ENCODE assay signal across 8 mouse cellular contexts in genomic region chr9:108567931-108568419, GRCm38 (mm10). TPM values are rescaled to one million over a fixed set of nuclear protein-coding genes. Genes with fewer than 3 reads are reported as not detected.
DNase-seq lines count a peak whose midpoint lies in the region; ATAC-seq and TF ChIP-seq lines count a peak whose summit lies in the region.

No protein-coding gene starts in this region.

- no peak for ATAC-seq in monocyte, adult 5-6 weeks (replicated peaks; ENCODE audit: insufficient number of reproducible peaks, low FRiP score, low TSS enrichment, poor library complexity, severe bottlenecking)
- no peak for ATAC-seq in embryonic facial prominence, embryonic 12.5 days (ENCODE audit: insufficient number of reproducible peaks, insufficient read depth, low FRiP score, low TSS enrichment)
- no peak for ATAC-seq in hindbrain, embryonic 14.5 days (ENCODE audit: low FRiP score)
- ATAC-seq in liver, embryonic 15.5 days (ENCODE audit: insufficient read depth): no peak

- peaks cover 29% of the 10 kb centered on the region for H3K4me1 ChIP-seq in embryonic facial prominence, embryonic 12.5 days
- H3K4me1 ChIP-seq in hindbrain, embryonic 14.5 days (replicated peaks; ENCODE audit: control insufficient read depth, insufficient read depth, low read length): peaks cover 31% of the 10 kb centered on the region
- H3K4me1 ChIP-seq in liver, embryonic 15.5 days (replicated peaks): peaks cover 76% of the 10 kb centered on the region
- peaks cover 34% of the 10 kb centered on the region for H3K4me1 ChIP-seq in olfactory bulb, adult 2 months (ENCODE audit: control insufficient read depth, insufficient read depth, low read length)

- no peaks in the 10 kb centered on the region for H3K9me3 ChIP-seq in embryonic facial prominence, embryonic 12.5 days
- no peaks in the 10 kb centered on the region for H3K9me3 ChIP-seq in hindbrain, embryonic 14.5 days (ENCODE audit: control insufficient read depth, low read length)
- no peaks in the 10 kb centered on the region for H3K9me3 ChIP-seq in liver, embryonic 15.5 days (replicated peaks)

- TF ChIP-seq POLR2A in olfactory bulb, adult 2 months (IDR thresholded peaks at IDR 0.05; ENCODE audit: insufficient read depth, low read depth, low read length): no peak

- peak overlapping the region; percentile 82 for H3K27ac ChIP-seq in embryonic facial prominence, embryonic 12.5 days
- peak overlapping the region; percentile 98 for H3K27ac ChIP-seq in hindbrain, embryonic 14.5 days
- H3K27ac ChIP-seq in liver, embryonic 15.5 days (replicated peaks): peak overlapping the region; percentile 96
- H3K27ac ChIP-seq in olfactory bulb, adult 2 months (ENCODE audit: insufficient read depth, low read depth, low read length): peak overlapping the region; percentile 84

- DNase-seq in monocyte, adult 2 months (ENCODE audit: low read depth in 1 of 2, low spot score in 2 of 2): peak; percentile 27 to 57
- no peak for DNase-seq in hindbrain, embryonic 14.5 days (ENCODE audit: low spot score)
- no peak for DNase-seq in left cerebral cortex, postnatal 4 days
- no peak for DNase-seq in adrenal gland, postnatal 4 days (ENCODE audit: low spot score in 2 of 2)

- H3K4me3 ChIP-seq in embryonic facial prominence, embryonic 12.5 days: peak overlapping the region; percentile 67
- H3K4me3 ChIP-seq in hindbrain, embryonic 14.5 days (replicated peaks; ENCODE audit: low read length): peak overlapping the region; percentile 79
- peak overlapping the region; percentile 80 for H3K4me3 ChIP-seq in liver, embryonic 15.5 days (replicated peaks)
- peak overlapping the region; percentile 86 for H3K4me3 ChIP-seq in olfactory bulb, adult 2 months (ENCODE audit: insufficient read depth, low read depth, low read length)

- intact Hi-C loops in left cerebral cortex, postnatal 4 days (cut with DNase I): no loop called here

- TF ChIP-seq CTCF in olfactory bulb, adult 2 months (IDR thresholded peaks at IDR 0.05; ENCODE audit: insufficient read depth, low read depth, low read length): no peak

- peaks cover 48% of the 10 kb centered on the region for H3K36me3 ChIP-seq in embryonic facial prominence, embryonic 12.5 days
- H3K36me3 ChIP-seq in hindbrain, embryonic 14.5 days (replicated peaks; ENCODE audit: control insufficient read depth, insufficient read depth): peaks cover 59% of the 10 kb centered on the region
- H3K36me3 ChIP-seq in liver, embryonic 15.5 days (replicated peaks): peaks cover 50% of the 10 kb centered on the region

- peak overlapping the region; percentile 95 for H3K4me2 ChIP-seq in embryonic facial prominence, embryonic 12.5 days (replicated peaks)
- H3K4me2 ChIP-seq in hindbrain, embryonic 14.5 days (replicated peaks): peak overlapping the region; percentile 97
- peak overlapping the region; percentile 98 for H3K4me2 ChIP-seq in liver, embryonic 15.5 days

- no peaks in the 10 kb centered on the region for H3K27me3 ChIP-seq in embryonic facial prominence, embryonic 12.5 days
- no peaks in the 10 kb centered on the region for H3K27me3 ChIP-seq in hindbrain, embryonic 14.5 days (ENCODE audit: control insufficient read depth, insufficient read depth, low read length)
- no peaks in the 10 kb centered on the region for H3K27me3 ChIP-seq in liver, embryonic 15.5 days

- peak overlapping the region; percentile 78 for H3K9ac ChIP-seq in embryonic facial prominence, embryonic 12.5 days
- H3K9ac ChIP-seq in hindbrain, embryonic 14.5 days: peak overlapping the region; percentile 91
- peak overlapping the region; percentile 83 for H3K9ac ChIP-seq in liver, embryonic 15.5 days

- 5% methylated on average over 18 of the region's 18 CpGs for WGBS in embryonic facial prominence, embryonic 12.5 days
- WGBS in hindbrain, embryonic 14.5 days: 12% methylated on average over 18 of the region's 18 CpGs
- WGBS in liver, embryonic 15.5 days (ENCODE audit: insufficient replicate concordance): 3% methylated on average over 18 of the region's 18 CpGs
- 15% methylated on average over 18 of the region's 18 CpGs for WGBS in olfactory bulb, adult 2 months

RNA-seq across cellular contexts. Expression of gene Ndufaf3, which starts 0.7 kb away (rescaled TPM):
- 8.3 to 13.4 TPM (median 8.5 TPM) in 3 replicates for total RNA-seq in monocyte, adult 5-6 weeks (2017)
- polyA plus RNA-seq in embryonic facial prominence, embryonic 12.5 days (2016; fragmentation: Nextera tagmentation; extraction: Ambion mirVana): 49.9 and 59.2 TPM in 2 replicates
- 80.9 and 93.2 TPM in 2 replicates for polyA plus RNA-seq in hindbrain, embryonic 14.5 days (2014; fragmentation: Nextera tagmentation; extraction: Ambion mirVana)
- 25.6 and 26.2 TPM in 2 replicates for polyA plus RNA-seq in liver, embryonic 15.5 days (2015; fragmentation: Nextera tagmentation; extraction: Ambion mirVana)
- not detected in 2 replicates for polyA plus RNA-seq in olfactory bulb, adult 2 months (2012; ENCODE audit: insufficient read depth, insufficient read length, low replicate concordance, missing spikeins)
- 10 to 100 TPM; 43.0 to 54.5 TPM for total RNA-seq in left cerebral cortex, postnatal 4 days (2021)
- 10 to 100 TPM; 55.8 to 58.7 TPM for total RNA-seq in adrenal gland, postnatal 4 days (2021)

RNA-seq across cellular contexts. Expression of gene Dalrd3, which starts 1.7 kb away (rescaled TPM):
- 30.3 to 61.1 TPM (median 44.8 TPM) in 3 replicates for total RNA-seq in monocyte, adult 5-6 weeks (2017)
- polyA plus RNA-seq in embryonic facial prominence, embryonic 12.5 days (2016; fragmentation: Nextera tagmentation; extraction: Ambion mirVana): 199 and 207 TPM in 2 replicates
- 241 and 242 TPM in 2 replicates for polyA plus RNA-seq in hindbrain, embryonic 14.5 days (2014; fragmentation: Nextera tagmentation; extraction: Ambion mirVana)
- polyA plus RNA-seq in liver, embryonic 15.5 days (2015; fragmentation: Nextera tagmentation; extraction: Ambion mirVana): 29.2 and 34.2 TPM in 2 replicates
- not detected in 2 replicates for polyA plus RNA-seq in olfactory bulb, adult 2 months (2012; ENCODE audit: insufficient read depth, insufficient read length, low replicate concordance, missing spikeins)
- total RNA-seq in left cerebral cortex, postnatal 4 days (2021): 10 to 100 TPM; 78.2 to 86.6 TPM
- 10 to 100 TPM; 60.3 to 74.2 TPM for total RNA-seq in adrenal gland, postnatal 4 days (2021)

RNA-seq across cellular contexts. Expression of gene Impdh2, which starts 7.9 kb away (rescaled TPM):
- 62.6 to 85.5 TPM (median 75.7 TPM) in 3 replicates for total RNA-seq in monocyte, adult 5-6 weeks (2017)
- 207 and 209 TPM in 2 replicates for polyA plus RNA-seq in embryonic facial prominence, embryonic 12.5 days (2016; fragmentation: Nextera tagmentation; extraction: Ambion mirVana)
- polyA plus RNA-seq in hindbrain, embryonic 14.5 days (2014; fragmentation: Nextera tagmentation; extraction: Ambion mirVana): 107 and 110 TPM in 2 replicates
- polyA plus RNA-seq in liver, embryonic 15.5 days (2015; fragmentation: Nextera tagmentation; extraction: Ambion mirVana): 91.3 and 93.7 TPM in 2 replicates
- polyA plus RNA-seq in olfactory bulb, adult 2 months (2012; ENCODE audit: insufficient read depth, insufficient read length, low replicate concordance, missing spikeins): not detected in 2 replicates
- 10 to 100 TPM; 85.7 to 86.1 TPM for total RNA-seq in left cerebral cortex, postnatal 4 days (2021)
- total RNA-seq in adrenal gland, postnatal 4 days (2021): 100 to 1,000 TPM; 105 to 106 TPM

RNA-seq across cellular contexts. Expression of gene Wdr6, which starts 10.6 kb away (rescaled TPM):
- total RNA-seq in monocyte, adult 5-6 weeks (2017): 3.6 to 11.4 TPM (median 5.8 TPM) in 3 replicates
- 215 and 220 TPM in 2 replicates for polyA plus RNA-seq in embryonic facial prominence, embryonic 12.5 days (2016; fragmentation: Nextera tagmentation; extraction: Ambion mirVana)
- 240 and 242 TPM in 2 replicates for polyA plus RNA-seq in hindbrain, embryonic 14.5 days (2014; fragmentation: Nextera tagmentation; extraction: Ambion mirVana)
- polyA plus RNA-seq in liver, embryonic 15.5 days (2015; fragmentation: Nextera tagmentation; extraction: Ambion mirVana): 11.4 and 12.1 TPM in 2 replicates
- polyA plus RNA-seq in olfactory bulb, adult 2 months (2012; ENCODE audit: insufficient read depth, insufficient read length, low replicate concordance, missing spikeins): 73.0 TPM in 1 of 2 replicates, not detected in the other
- 100 to 1,000 TPM; 233 to 289 TPM for total RNA-seq in left cerebral cortex, postnatal 4 days (2021)
- 100 to 1,000 TPM; 150 to 157 TPM for total RNA-seq in adrenal gland, postnatal 4 days (2021)

RNA-seq across cellular contexts. Expression of gene P4htm, which starts 29.5 kb away (rescaled TPM):
- total RNA-seq in monocyte, adult 5-6 weeks (2017): 0.75 to 2.6 TPM (median 0.87 TPM) in 3 replicates
- 10.4 and 11.6 TPM in 2 replicates for polyA plus RNA-seq in embryonic facial prominence, embryonic 12.5 days (2016; fragmentation: Nextera tagmentation; extraction: Ambion mirVana)
- polyA plus RNA-seq in hindbrain, embryonic 14.5 days (2014; fragmentation: Nextera tagmentation; extraction: Ambion mirVana): 29.7 and 33.2 TPM in 2 replicates
- 0.36 and 0.41 TPM in 2 replicates for polyA plus RNA-seq in liver, embryonic 15.5 days (2015; fragmentation: Nextera tagmentation; extraction: Ambion mirVana)
- polyA plus RNA-seq in olfactory bulb, adult 2 months (2012; ENCODE audit: insufficient read depth, insufficient read length, low replicate concordance, missing spikeins): not detected in 2 replicates
- 10 to 100 TPM; 26.2 to 34.5 TPM for total RNA-seq in left cerebral cortex, postnatal 4 days (2021)
- 10 to 100 TPM; 13.4 to 16.2 TPM for total RNA-seq in adrenal gland, postnatal 4 days (2021)

Comparison
In these comparisons a context has a peak if more than half of its experiments do, and no peak if none do; other contexts are left out.
1. DNase-seq: peak in monocyte, adult 2 months (2 of 2); none in hindbrain, embryonic 14.5 days (single experiment), left cerebral cortex, postnatal 4 days (single experiment) and adrenal gland, postnatal 4 days (0 of 2).
2. RNA of gene Ndufaf3, which starts 0.7 kb away (polyA plus RNA-seq): 80.9 to 93.2 TPM in hindbrain, embryonic 14.5 days, 49.9 to 59.2 TPM in embryonic facial prominence, embryonic 12.5 days and 25.6 to 26.2 TPM in liver, embryonic 15.5 days; not detected in olfactory bulb, adult 2 months; every median in the first group is over 10 times any median in the second.
3. RNA of gene Impdh2, which starts 7.9 kb away (polyA plus RNA-seq): 207 to 209 TPM in embryonic facial prominence, embryonic 12.5 days, 107 to 110 TPM in hindbrain, embryonic 14.5 days and 91.3 to 93.7 TPM in liver, embryonic 15.5 days; not detected in olfactory bulb, adult 2 months; every median in the first group is over 10 times any median in the second.
4. Peak in every context shown above with its lines, with median percentiles within 50 percentile points of each other: H3K27ac ChIP-seq, H3K4me2 ChIP-seq, H3K4me3 ChIP-seq and H3K9ac ChIP-seq.